Mouse (Mus musculus): ENCODE results near the gene Bsn.

- TF ChIP-seq CTCF (IDR thresholded peaks at IDR 0.05) (no peak), EP300 (IDR thresholded peaks at IDR 0.05) (no peak)
Measured at GRCm38 (mm10) chr9:108054331-108055040, 135.7 kb downstream of the Bsn start.
